Mouse (Mus musculus) heart, embryonic 14.5 days (tissue): ENCODE measurements at regions not wholly inside any gene's neighbourhood (a gene's known extent, or its start where the extent isn't known, plus 50 kb on each side); places are given as distances from the start of the nearest gene placed in this dataset.

Source experiments
- ATAC-seq: fragments of 200-750 bp; cut with Nextera tagmentation; 2 replicates; pipeline ENCODE4 v1.8.0; 2017; ENCODE audit warnings: low read depth, moderate TSS enrichment; ENCODE audit not compliant: insufficient number of reproducible peaks, insufficient read depth, low FRiP score
- H3K27ac ChIP-seq, 2 experiments: fragments of 200-500 bp in 1 of 2; fragments of 300-500 bp in 1 of 2; sonication (generic) in 1 of 2; replicated peaks in 1 of 2; 2 replicates each; pipeline ENCODE4 v1.5.1; 2012 to 2014; ENCODE audit warnings: low read depth in 2 of 2, low read length in 2 of 2, control low read depth in 1 of 2, mild to moderate bottlenecking in 1 of 2, mixed read lengths in 1 of 2; ENCODE audit not compliant: control insufficient read depth in 1 of 2, insufficient read depth in 1 of 2
- H3K27me3 ChIP-seq: fragments of 300-500 bp; sonication (generic); 2 replicates; pipeline ENCODE4 v1.6.1; 2014; ENCODE audit warnings: mild to moderate bottlenecking, low read length, control low read depth; ENCODE audit not compliant: control insufficient read depth, insufficient read depth
- H3K36me3 ChIP-seq: fragments of 300-500 bp; sonication (generic); 2 replicates; pipeline ENCODE4 v1.6.1; 2014; ENCODE audit warnings: mild to moderate bottlenecking, control low read depth, low read length, mixed read lengths; ENCODE audit not compliant: control insufficient read depth, insufficient read depth
- H3K4me1 ChIP-seq, 2 experiments: fragments of 200-500 bp in 1 of 2; fragments of 300-500 bp in 1 of 2; sonication (generic) in 1 of 2; 2 replicates each; pipeline ENCODE4 v1.6.1; 2012 to 2014; ENCODE audit warnings: low read length in 2 of 2, control low read depth in 1 of 2, mixed read lengths in 1 of 2; ENCODE audit not compliant: control insufficient read depth in 2 of 2, insufficient read depth in 2 of 2
- H3K4me2 ChIP-seq: fragments of 300-500 bp; sonication (generic); 2 replicates; pipeline ENCODE4 v1.6.1; 2014; ENCODE audit warnings: mild to moderate bottlenecking, low read length
- H3K4me3 ChIP-seq, 2 experiments: fragments of 200-500 bp in 1 of 2; fragments of 300-500 bp in 1 of 2; sonication (generic) in 1 of 2; 2 replicates each; pipeline ENCODE4 v1.5.1; 2012 to 2014; ENCODE audit warnings: low read length in 2 of 2, mild to moderate bottlenecking in 2 of 2, control low read depth in 1 of 2, low read depth in 1 of 2, moderate library complexity in 1 of 2; ENCODE audit not compliant: control insufficient read depth in 1 of 2, insufficient read depth in 1 of 2
- H3K9ac ChIP-seq: fragments of 300-500 bp; sonication (generic); 2 replicates; pipeline ENCODE4 v1.6.1; 2014; ENCODE audit warnings: mild to moderate bottlenecking, low read length
- H3K9me3 ChIP-seq: fragments of 300-500 bp; sonication (generic); 2 replicates; pipeline ENCODE4 v1.6.1; 2016; ENCODE audit warnings: low read length, control low read depth; ENCODE audit not compliant: control insufficient read depth
- WGBS: fragments of 180-500 bp; shearing (Covaris S2); extraction: QIAGEN DNeasy Blood & Tissue Kit; methylation state at CpG from one replicate; pipeline ENCODE4 v1.1.7; 2014; 5-methylcytosine and 5-hydroxymethylcytosine counted together

DNA sequence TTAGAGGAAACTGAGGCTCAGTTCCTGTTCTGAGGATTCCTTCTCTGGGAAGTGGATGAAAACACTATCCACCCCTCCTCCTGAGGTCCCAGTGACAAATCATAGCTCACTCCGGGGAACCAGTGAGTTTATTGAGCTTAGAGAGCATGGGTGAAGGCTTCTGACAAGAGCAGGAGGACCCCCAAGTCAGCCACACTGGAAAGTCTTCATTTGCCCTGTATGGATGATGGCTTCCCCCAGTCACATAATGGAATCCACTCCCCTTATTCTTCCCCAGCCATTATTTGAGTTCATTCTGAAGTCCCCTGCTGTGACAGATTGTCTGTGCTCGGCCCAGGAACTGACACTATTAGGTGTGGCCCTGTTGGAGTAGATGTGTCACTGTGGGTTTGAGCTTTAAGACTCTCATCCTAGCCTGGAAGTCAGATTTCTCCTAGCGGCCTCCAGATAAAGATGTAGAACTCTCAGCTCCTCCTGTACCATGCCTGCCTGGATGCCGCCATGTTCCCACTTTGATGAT lies 141.3 kb downstream of the Chst1 start:
- H3K27me3 ChIP-seq = no peaks in the 10 kb centered on the region
- H3K4me2 ChIP-seq = no peak overlapping the region
- no peak overlapping the region for H3K9ac ChIP-seq
- H3K36me3 ChIP-seq = no peaks in the 10 kb centered on the region
- no peak overlapping the region for H3K4me3 ChIP-seq
- peaks cover 4 to 15% of the 10 kb centered on the region in 2 experiments; a peak in 3 of 4 replicates for H3K4me1 ChIP-seq
- 83% methylated on average over 4 of the region's 4 CpGs for WGBS
- no peak overlapping the region for H3K27ac ChIP-seq
- H3K9me3 ChIP-seq = no peaks in the 10 kb centered on the region
- no peak for ATAC-seq

DNA sequence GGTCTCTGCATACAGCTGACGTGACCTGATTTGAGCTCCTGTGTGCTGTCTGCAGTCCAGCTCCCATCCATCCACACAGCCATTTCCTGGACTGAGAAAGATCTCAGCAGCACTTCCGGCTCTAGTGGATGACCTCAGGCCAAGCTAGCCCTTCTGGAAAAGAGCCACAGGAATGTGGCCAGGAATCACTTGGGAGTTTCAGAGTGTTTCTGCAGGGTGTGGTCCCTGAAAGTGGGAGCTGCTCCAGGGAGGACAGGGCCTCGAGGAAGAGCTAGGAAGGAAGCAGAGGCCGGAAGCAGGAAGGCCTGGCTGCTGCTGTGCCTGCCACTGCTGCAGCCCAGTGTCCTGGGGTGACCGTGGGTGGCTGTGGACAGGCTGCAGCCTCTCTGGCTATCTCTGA lies 142.5 kb downstream of the Chst1 start:
- Histone ChIP-seq H3K9ac (no peak overlapping the region), H3K4me2 (no peak overlapping the region), H3K9me3 (no peaks in the 10 kb centered on the region), H3K27me3 (no peaks in the 10 kb centered on the region), H3K27ac (peak overlapping the region; percentile 18 to 64; a peak in 3 of 4 replicates), H3K36me3 (no peaks in the 10 kb centered on the region), H3K4me1 (peaks cover 4 to 15% of the 10 kb centered on the region in 2 experiments; a peak in 3 of 4 replicates), H3K4me3 (no peak overlapping the region)
- 35% methylated on average over 5 of the region's 5 CpGs for WGBS
- peak; percentile 85 for ATAC-seq

DNA sequence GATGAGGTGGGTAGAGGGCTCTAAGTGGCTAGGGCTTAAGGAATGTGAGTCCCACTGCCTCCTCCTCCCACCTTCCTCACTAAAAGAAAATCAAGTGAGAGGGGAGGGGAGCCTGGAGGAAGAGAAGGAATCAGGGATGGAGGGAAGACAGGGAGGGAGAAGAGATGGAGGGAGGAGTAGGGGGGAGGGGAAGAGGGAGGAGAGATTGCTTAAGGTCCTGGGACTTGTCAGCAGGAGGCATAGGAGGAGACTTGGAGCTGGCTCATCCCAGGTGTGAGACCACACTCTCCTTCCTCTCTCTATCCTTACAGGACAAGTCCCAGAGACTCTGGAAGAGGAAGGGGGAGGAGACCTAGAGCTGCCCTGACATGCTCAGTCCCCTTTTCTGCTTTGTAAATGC lies 143.2 kb downstream of the Chst1 start:
- Histone ChIP-seq H3K27me3 (no peaks in the 10 kb centered on the region), H3K9me3 (no peaks in the 10 kb centered on the region), H3K27ac (peak overlapping the region; percentile 18 to 64; a peak in 3 of 4 replicates), H3K4me3 (no peak overlapping the region), H3K4me2 (peak overlapping the region; percentile 9; the same call in 1 of the 2 replicates), H3K4me1 (peaks cover 4 to 15% of the 10 kb centered on the region in 2 experiments; a peak in 3 of 4 replicates), H3K36me3 (no peaks in the 10 kb centered on the region), H3K9ac (no peak overlapping the region)
- no peak for ATAC-seq

DNA sequence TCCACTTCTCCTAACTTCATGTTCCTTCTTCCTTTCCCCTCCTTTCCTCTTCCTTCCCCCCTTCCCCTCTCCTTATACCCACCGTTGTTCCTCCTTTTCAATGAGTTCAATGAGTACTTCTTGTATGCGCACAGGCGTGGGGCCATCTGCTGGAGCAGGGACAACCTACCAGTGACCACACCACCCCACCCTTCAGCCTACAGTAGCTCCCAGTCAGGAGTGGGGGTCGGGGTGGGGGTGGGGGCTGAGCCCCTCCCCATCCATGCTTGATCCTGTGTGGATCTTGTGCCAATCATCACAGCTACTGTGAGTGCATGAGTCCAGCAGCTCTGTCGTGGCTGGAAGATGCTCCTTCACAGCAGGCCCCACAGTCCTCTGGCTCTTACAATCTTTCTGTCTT lies 143.6 kb downstream of the Chst1 start:
- no peak overlapping the region for H3K9ac ChIP-seq
- ATAC-seq = peak; percentile 51; the same call in 1 of the 2 replicates

DNA sequence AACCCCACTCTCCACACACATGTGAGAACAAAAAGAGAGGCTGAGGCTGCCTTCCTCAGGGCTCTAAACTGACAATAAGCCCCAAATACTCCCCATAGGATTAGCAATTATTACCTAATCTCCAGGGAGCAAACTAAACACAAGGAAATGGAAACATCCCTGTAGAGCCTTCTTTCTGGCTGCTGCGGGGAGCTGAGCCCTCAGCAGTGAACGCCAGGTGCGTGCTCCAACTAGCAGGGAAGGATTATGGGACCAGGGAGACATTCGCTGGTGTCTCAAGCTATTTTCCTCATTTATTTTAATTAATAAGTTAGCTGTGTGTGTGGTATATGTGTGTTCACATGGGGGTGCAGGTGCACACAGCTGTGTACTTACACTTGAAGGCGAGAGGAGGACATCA lies 144.4 kb downstream of the Chst1 start:
- Histone ChIP-seq H3K27me3 (no peaks in the 10 kb centered on the region), H3K4me2 (no peak overlapping the region), H3K9me3 (no peaks in the 10 kb centered on the region), H3K27ac (no peak overlapping the region), H3K9ac (no peak overlapping the region), H3K4me3 (no peak overlapping the region), H3K4me1 (peaks cover 4 to 15% of the 10 kb centered on the region in 2 experiments; a peak in 3 of 4 replicates), H3K36me3 (no peaks in the 10 kb centered on the region)
- WGBS = 72% methylated on average over 5 of the region's 5 CpGs
- ATAC-seq = no peak

More for the DNA sequence above, 143.6 kb downstream of the Chst1 start:
- Histone ChIP-seq H3K4me2 (peak overlapping the region; percentile 9; the same call in 1 of the 2 replicates), H3K36me3 (no peaks in the 10 kb centered on the region), H3K27ac (peak overlapping the region in 1 of 2 experiments; percentile 64; a peak in 1 of 4 replicates), H3K4me3 (no peak overlapping the region), H3K27me3 (no peaks in the 10 kb centered on the region), H3K9me3 (no peaks in the 10 kb centered on the region), H3K4me1 (peaks cover 4 to 15% of the 10 kb centered on the region in 2 experiments; a peak in 3 of 4 replicates)
- 35% methylated on average over 5 of the region's 5 CpGs for WGBS

DNA sequence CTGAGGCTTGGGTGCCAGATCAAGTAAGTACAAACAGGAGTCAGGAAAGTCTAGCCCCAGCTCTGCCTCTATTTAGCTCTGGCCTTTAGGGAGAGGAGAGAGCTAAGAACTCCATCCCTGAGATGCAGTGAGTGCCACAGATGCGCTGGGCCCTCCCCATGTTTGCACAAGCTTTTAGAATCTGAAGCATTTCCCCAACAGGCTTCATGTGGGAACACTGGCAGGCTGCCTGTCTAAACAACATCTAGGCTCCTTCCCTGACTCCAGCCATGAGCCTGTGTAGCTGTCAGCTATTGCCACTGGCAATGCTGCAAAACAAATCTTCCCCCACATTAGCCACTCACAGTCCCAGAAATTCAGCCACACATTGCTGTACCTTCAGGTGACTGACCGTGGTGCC lies 147.9 kb downstream of the Chst1 start:
- no peak overlapping the region for H3K4me2 ChIP-seq
- H3K36me3 ChIP-seq = no peaks in the 10 kb centered on the region
- no peak overlapping the region for H3K27ac ChIP-seq
- ATAC-seq = no peak
- no peak overlapping the region for H3K4me3 ChIP-seq
- WGBS = 57% methylated on average over 2 of the region's 2 CpGs
- no peak overlapping the region for H3K9ac ChIP-seq
- no peaks in the 10 kb centered on the region for H3K9me3 ChIP-seq
- H3K4me1 ChIP-seq = peaks cover 4 to 6% of the 10 kb centered on the region in 2 experiments; a peak in 2 of 4 replicates
- no peaks in the 10 kb centered on the region for H3K27me3 ChIP-seq

DNA sequence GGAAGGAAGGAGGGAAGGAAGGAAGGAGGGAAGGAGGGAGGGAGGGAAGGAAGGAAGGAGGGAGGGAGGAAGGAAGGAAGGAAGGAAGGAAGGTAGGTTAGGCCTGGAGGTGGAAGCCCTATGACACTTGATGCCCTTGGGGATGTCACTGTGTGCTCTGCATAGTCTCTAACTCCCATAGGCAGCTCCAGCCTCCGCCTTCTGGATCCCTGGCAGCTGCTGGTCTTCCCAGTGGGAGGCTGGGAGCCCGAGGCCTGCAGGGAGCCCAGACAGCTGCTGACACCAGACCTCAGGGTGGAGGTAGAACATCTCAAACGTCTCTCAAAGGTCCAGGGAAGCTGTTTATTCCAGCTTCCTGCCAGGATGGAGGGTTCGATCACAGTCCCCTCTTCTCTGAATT lies 150.6 kb downstream of the Chst1 start:
- ATAC-seq = no peak
- 42% methylated on average over 4 of the region's 4 CpGs for WGBS

DNA sequence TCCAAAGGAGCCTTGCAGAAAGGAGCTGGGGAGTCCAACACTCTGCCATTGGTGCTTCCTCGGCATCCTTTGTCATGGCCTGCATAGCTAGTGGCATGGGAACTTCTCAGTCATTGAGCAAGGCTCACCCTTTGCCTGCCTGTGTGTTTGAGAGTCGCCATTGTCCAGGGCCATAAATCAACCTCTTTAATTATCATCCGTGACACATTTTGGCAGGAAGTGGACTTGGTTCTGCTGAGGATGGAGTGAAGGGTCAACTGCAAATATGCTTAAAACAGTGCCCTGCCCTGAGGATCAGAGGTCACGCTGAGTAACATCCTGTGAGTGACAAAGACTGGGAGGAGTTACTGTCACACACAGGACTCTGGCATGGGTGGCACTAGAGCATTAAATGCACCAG lies 151.2 kb downstream of the Chst1 start:
- no peak overlapping the region for H3K4me3 ChIP-seq
- 47% methylated on average over 4 of the region's 4 CpGs for WGBS
- ATAC-seq = no peak
- H3K36me3 ChIP-seq = no peaks in the 10 kb centered on the region
- no peak overlapping the region for H3K27ac ChIP-seq
- peaks cover 0 to 4% of the 10 kb centered on the region in 2 experiments; a peak in 1 of 4 replicates for H3K4me1 ChIP-seq
- no peaks in the 10 kb centered on the region for H3K27me3 ChIP-seq
- H3K9me3 ChIP-seq = no peaks in the 10 kb centered on the region
- H3K9ac ChIP-seq = no peak overlapping the region
- no peak overlapping the region for H3K4me2 ChIP-seq

More for the DNA sequence above, 150.6 kb downstream of the Chst1 start:
- Histone ChIP-seq H3K4me1 (peaks cover 0 to 4% of the 10 kb centered on the region in 2 experiments; a peak in 1 of 4 replicates), H3K4me3 (no peak overlapping the region), H3K9me3 (no peaks in the 10 kb centered on the region), H3K36me3 (no peaks in the 10 kb centered on the region), H3K9ac (no peak overlapping the region), H3K27me3 (no peaks in the 10 kb centered on the region), H3K4me2 (no peak overlapping the region), H3K27ac (no peak overlapping the region)
